Mouse (Mus musculus): ENCODE data around the gene Olfr1094. TPM values are rescaled to one million over a fixed set of nuclear protein-coding genes. Genes with fewer than 3 reads are reported as not detected.

Olfr1094 gene
- total RNA-seq, 1 experiment = not detected

DNA sequence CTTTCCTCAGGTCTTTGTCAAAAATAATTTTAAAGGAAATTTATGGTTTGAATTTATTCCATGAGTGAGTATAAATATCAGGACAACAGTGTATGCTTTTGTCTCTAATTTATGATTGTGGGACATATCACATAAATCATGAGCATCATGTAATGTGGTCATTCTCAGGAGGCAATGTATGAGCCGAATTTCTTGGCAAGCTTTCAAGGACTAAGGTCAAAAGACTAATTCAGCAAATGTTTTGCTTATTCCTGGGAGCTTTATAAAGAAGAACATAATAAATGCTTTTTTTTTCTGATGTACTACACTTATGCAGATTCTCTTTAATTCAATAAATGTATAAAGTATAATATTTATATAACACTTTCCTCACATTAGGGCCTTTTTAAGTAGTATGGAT is 50.2 kb downstream of the Olfr1094 start, which contains the start of gene Gm13723:
Gene Gm13723 (minus strand): TSS at position 101 of the 400 bp plus-strand sequence.
- Histone ChIP-seq H3K36me3 (ENCODE audit: control insufficient read depth, insufficient read depth, low read length, poor library complexity, severe bottlenecking) (no peaks in the 10 kb centered on the region), H3K4me3 (ENCODE audit: insufficient read depth in 1 of 2, low read depth in 1 of 2, low read length in 2 of 2, poor library complexity in 1 of 2, severe bottlenecking in 1 of 2) (no peak within 1 kb of the TSS), H3K27ac (ENCODE audit: insufficient read depth, low read depth, low read length, poor library complexity, severe bottlenecking) (no peak within 1 kb of the TSS), H3K4me1 (ENCODE audit: control insufficient read depth in 2 of 2, insufficient read depth in 2 of 2, low read length in 2 of 2, poor library complexity in 1 of 2) (no peaks in the 10 kb centered on the region), H3K9ac (ENCODE audit: insufficient read depth, low read depth, low read length, poor library complexity, severe bottlenecking) (no peak within 1 kb of the TSS), H3K9me3 (ENCODE audit: control insufficient read depth, insufficient read depth, low read depth, low read length) (no peaks in the 10 kb centered on the region)
- no peak for TF ChIP-seq ZC3H11A (IDR thresholded peaks at IDR 0.05; ENCODE audit: borderline replicate concordance, low read depth, low read length)
- TF ChIP-seq HCFC1 (IDR thresholded peaks at IDR 0.05; ENCODE audit: borderline replicate concordance, insufficient read depth, low read length) = no peak
- TF ChIP-seq ZNF384 (IDR thresholded peaks at IDR 0.05; ENCODE audit: low read depth, low read length) = no peak
- TF ChIP-seq MAFK (IDR thresholded peaks at IDR 0.05; ENCODE audit: insufficient read depth, low read depth, low read length) = no peak
- no peak for TF ChIP-seq CHD2 (IDR thresholded peaks at IDR 0.05; ENCODE audit: low read depth, low read length)
- DNase-seq (ENCODE audit: low read depth, low spot score) = no peak
- in situ Hi-C loops (cut with MboI; ENCODE audit: low sequenced_read_pairs in 2 of 2, unreplicated experiment in 2 of 2) = no loop called here

Other genes with a start within 250 kb of the Olfr1094 start
- gene Olfr1082, start 225.7 kb upstream of the Olfr1094 start, total RNA-seq (2012; rRNA removed) = not detected in 2 replicates
- gene Olfr1084, start 184.9 kb upstream of the Olfr1094 start, total RNA-seq (2012; rRNA removed) = not detected in 2 replicates
- not detected in 2 replicates for gene Olfr1085, start 162.6 kb upstream of the Olfr1094 start, total RNA-seq (2012; rRNA removed)
- gene Olfr1086, start 144.6 kb upstream of the Olfr1094 start, total RNA-seq (2012; rRNA removed) = not detected in 2 replicates
- gene Olfr1087, start 126.3 kb upstream of the Olfr1094 start, total RNA-seq (2012; rRNA removed) = not detected in 2 replicates
- gene Olfr1089, start 91.0 kb upstream of the Olfr1094 start, total RNA-seq (2012; rRNA removed) = not detected in 2 replicates
- not detected in 2 replicates for gene Olfr1090, start 65.7 kb upstream of the Olfr1094 start, total RNA-seq (2012; rRNA removed)
- not detected in 2 replicates for gene Olfr1093, start 42.2 kb upstream of the Olfr1094 start, total RNA-seq (2012; rRNA removed)
- gene Olfr141, start 14.6 kb upstream of the Olfr1094 start, total RNA-seq (2012; rRNA removed) = not detected in 2 replicates
- gene Olfr1095, start 27.0 kb downstream of the Olfr1094 start, total RNA-seq (2012; rRNA removed) = not detected in 2 replicates
- gene Gm13723, start 50.1 kb downstream of the Olfr1094 start, total RNA-seq (2012; rRNA removed) = not detected in 2 replicates
- gene Olfr1097, start 67.6 kb downstream of the Olfr1094 start, total RNA-seq (2012; rRNA removed) = not detected in 2 replicates
- not detected in 2 replicates for gene Olfr1098, start 99.9 kb downstream of the Olfr1094 start, total RNA-seq (2012; rRNA removed)
- gene Olfr1099, start 136.0 kb downstream of the Olfr1094 start, total RNA-seq (2012; rRNA removed) = not detected in 2 replicates
- gene Olfr1100, start 155.3 kb downstream of the Olfr1094 start, total RNA-seq (2012; rRNA removed) = not detected in 2 replicates
- gene Olfr1101, start 166.6 kb downstream of the Olfr1094 start, total RNA-seq (2012; rRNA removed) = not detected in 2 replicates
- gene Olfr1102, start 173.7 kb downstream of the Olfr1094 start, total RNA-seq (2012; rRNA removed) = not detected in 2 replicates
- not detected in 2 replicates for gene Olfr1104, start 202.4 kb downstream of the Olfr1094 start, total RNA-seq (2012; rRNA removed)
- not detected in 2 replicates for gene Olfr1105, start 211.9 kb downstream of the Olfr1094 start, total RNA-seq (2012; rRNA removed)
- not detected in 2 replicates for gene Olfr1106, start 227.6 kb downstream of the Olfr1094 start, total RNA-seq (2012; rRNA removed)

Measured in ES-E14 (cell line).